16 mouse cellular contexts compared by ENCODE assay signal in genomic region chr10:68124985-68125384, GRCm38 (mm10).
A peak's percentile ranks its signal among the peaks of the same experiment; 100 is the strongest.
DNase-seq lines count a peak whose midpoint lies in the region; ATAC-seq and TF ChIP-seq lines count a peak whose summit lies in the region.
"Had no signal": no experiment of that assay in that cellular context is flagged by ENCODE, and none has a peak within 500 bp of the region (broad histone marks: within the 10 kb centered on the region; RNA-seq: fewer than 3 reads in every experiment).

No protein-coding gene starts in this region.

- peaks cover 9 to 25% of the 10 kb centered on the region in 2 experiments for H3K4me1 ChIP-seq in liver, embryonic 14.5 days (replicated peaks; ENCODE audit: control insufficient read depth in 2 of 2, insufficient read depth in 2 of 2, low read length in 1 of 2)
- peaks cover 10% of the 10 kb centered on the region for H3K4me1 ChIP-seq in liver, embryonic 11.5 days (replicated peaks; ENCODE audit: control insufficient read depth, insufficient read depth, low read length)
- peaks cover 18% of the 10 kb centered on the region for H3K4me1 ChIP-seq in intestine, embryonic 16.5 days (ENCODE audit: control insufficient read depth, insufficient read depth, low read length)

- H3K9ac ChIP-seq in liver, embryonic 14.5 days (replicated peaks): no peak overlapping the region
- H3K9ac ChIP-seq in liver, embryonic 11.5 days (ENCODE audit: low read depth, low read length): no peak overlapping the region
- no peak overlapping the region for H3K9ac ChIP-seq in intestine, embryonic 16.5 days (ENCODE audit: low read depth, low read length)
- H3K9ac ChIP-seq: embryonic facial prominence, embryonic 12.5 days had no signal

- no peaks in the 10 kb centered on the region for H3K9me3 ChIP-seq in liver, embryonic 14.5 days (ENCODE audit: control insufficient read depth, low read length)
- H3K9me3 ChIP-seq in liver, embryonic 11.5 days (ENCODE audit: control insufficient read depth, low read length): no peaks in the 10 kb centered on the region
- H3K9me3 ChIP-seq in intestine, embryonic 16.5 days (ENCODE audit: control insufficient read depth, low read length): no peaks in the 10 kb centered on the region
- H3K9me3 ChIP-seq: embryonic facial prominence, embryonic 12.5 days; limb, embryonic 10.5 days had no signal

- H3K4me2 ChIP-seq in liver, embryonic 14.5 days (ENCODE audit: low read depth): no peak overlapping the region
- no peak overlapping the region for H3K4me2 ChIP-seq in liver, embryonic 11.5 days
- no peak overlapping the region for H3K4me2 ChIP-seq in intestine, embryonic 16.5 days (ENCODE audit: low read depth, low read length)
- H3K4me2 ChIP-seq: embryonic facial prominence, embryonic 12.5 days; heart, embryonic 11.5 days had no signal

- TF ChIP-seq EP300 in liver, embryonic 14.5 days (IDR thresholded peaks at IDR 0.05; ENCODE audit: low read depth): no peak

- H3K27me3 ChIP-seq in liver, embryonic 14.5 days (ENCODE audit: control insufficient read depth, insufficient read depth, low read length): no peaks in the 10 kb centered on the region
- no peaks in the 10 kb centered on the region for H3K27me3 ChIP-seq in liver, embryonic 11.5 days (replicated peaks; ENCODE audit: control insufficient read depth, insufficient read depth, low read length)
- no peaks in the 10 kb centered on the region for H3K27me3 ChIP-seq in intestine, embryonic 16.5 days (replicated peaks; ENCODE audit: control insufficient read depth, insufficient read depth, low read length)
- H3K27me3 ChIP-seq: embryonic facial prominence, embryonic 12.5 days; Patski had no signal

- TF ChIP-seq CTCF in liver, embryonic 14.5 days (IDR thresholded peaks at IDR 0.05; ENCODE audit: low read depth): no peak

- ATAC-seq in liver, embryonic 14.5 days (ENCODE audit: insufficient read depth): peak; percentile 35; the same call in 1 of the 2 replicates
- ATAC-seq in liver, embryonic 11.5 days (replicated peaks; ENCODE audit: low FRiP score): no peak
- ATAC-seq in intestine, embryonic 16.5 days: peak; percentile 57
- ATAC-seq in neutrophil, adult 5-6 weeks (ENCODE audit: extremely low read depth, insufficient number of reproducible peaks, low FRiP score, poor library complexity, severe bottlenecking): peak; percentile 72
- ATAC-seq: Patski had no signal

- 28% methylated on average over 2 of the region's 2 CpGs for WGBS in liver, embryonic 14.5 days (ENCODE audit: insufficient replicate concordance)
- WGBS in liver, embryonic 11.5 days: 64% methylated on average over 2 of the region's 2 CpGs
- WGBS in intestine, embryonic 16.5 days: 67% methylated on average over 2 of the region's 2 CpGs

- no peak overlapping the region for H3K4me3 ChIP-seq in liver, embryonic 14.5 days (ENCODE audit: insufficient read depth in 1 of 2, low read depth in 2 of 2, low read length in 2 of 2)
- H3K4me3 ChIP-seq in liver, embryonic 11.5 days (ENCODE audit: low read depth, low read length): no peak overlapping the region
- no peak overlapping the region for H3K4me3 ChIP-seq in intestine, embryonic 16.5 days (ENCODE audit: low read length)
- H3K4me3 ChIP-seq: embryonic facial prominence, embryonic 12.5 days; limb, embryonic 10.5 days had no signal

- no peak overlapping the region for H3K27ac ChIP-seq in liver, embryonic 14.5 days
- H3K27ac ChIP-seq in liver, embryonic 11.5 days (ENCODE audit: low read depth, low read length): no peak overlapping the region
- peak overlapping the region; percentile 55; the same call in 1 of the 2 replicates for H3K27ac ChIP-seq in intestine, embryonic 16.5 days (ENCODE audit: low read length)
- H3K27ac ChIP-seq: embryonic facial prominence, embryonic 12.5 days; limb, embryonic 10.5 days had no signal

- peak in 1 of 3 experiments; percentile 27 for DNase-seq in liver, embryonic 14.5 days (ENCODE audit: low read depth in 3 of 3, low spot score in 3 of 3)
- no peak for DNase-seq in liver, embryonic 11.5 days (ENCODE audit: low spot score)
- peak; percentile 81 for DNase-seq in adipocyte (ENCODE audit: low spot score)
- no peak for DNase-seq in B cell, adult 2 months
- no peak for DNase-seq in ovary, postnatal 14 days (ENCODE audit: low spot score)
- no peak for DNase-seq in right cerebral cortex, adult 2 months (ENCODE audit: low spot score in 2 of 2)
- DNase-seq: cerebellum, postnatal 10 days; heart, postnatal 36 days; kidney, postnatal 25 days; lung, postnatal 14 days had no signal

- H3K36me3 ChIP-seq in liver, embryonic 14.5 days (replicated peaks; ENCODE audit: control insufficient read depth, insufficient read depth, low read depth): no peaks in the 10 kb centered on the region
- H3K36me3 ChIP-seq in liver, embryonic 11.5 days (ENCODE audit: control insufficient read depth, insufficient read depth, low read length): no peaks in the 10 kb centered on the region
- no peaks in the 10 kb centered on the region for H3K36me3 ChIP-seq in intestine, embryonic 16.5 days (ENCODE audit: control insufficient read depth, insufficient read depth, low read length)
